Mouse (Mus musculus): ENCODE measurements around the gene Dop1b. TPM values are rescaled to one million over a fixed set of nuclear protein-coding genes. Genes with fewer than 3 reads are reported as not detected.

Dop1b gene
- polyA plus RNA-seq, 1 experiment = 35.5 TPM

GRCm38 (mm10) chr16:93725417-93726144 lies 13.9 kb downstream of the Dop1b start:
- WGBS = 89% methylated on average over 8 of the region's 8 CpGs
- no peak overlapping the region for H3K27ac ChIP-seq (ENCODE audit: insufficient read depth, low read length)
- H3K4me1 ChIP-seq (ENCODE audit: control insufficient read depth, insufficient read depth, insufficient read length) = no peaks in the 10 kb centered on the region
- H3K27me3 ChIP-seq (ENCODE audit: control insufficient read depth, insufficient read depth, low read length) = no peaks in the 10 kb centered on the region
- H3K36me3 ChIP-seq (ENCODE audit: control insufficient read depth, insufficient read depth, low read length) = peaks cover 9% of the 10 kb centered on the region
- no peak for DNase-seq (ENCODE audit: low read depth in 1 of 2, low spot score in 2 of 2)
- TF ChIP-seq CTCF (IDR thresholded peaks at IDR 0.05; ENCODE audit: extremely low read depth, insufficient read depth, insufficient read length, insufficient replicate concordance) (no peak), POLR2A (IDR thresholded peaks at IDR 0.05; ENCODE audit: low read depth, low read length) (no peak)
- no peak overlapping the region for H3K4me3 ChIP-seq (ENCODE audit: extremely low read depth, insufficient read depth, insufficient read length)

DNA sequence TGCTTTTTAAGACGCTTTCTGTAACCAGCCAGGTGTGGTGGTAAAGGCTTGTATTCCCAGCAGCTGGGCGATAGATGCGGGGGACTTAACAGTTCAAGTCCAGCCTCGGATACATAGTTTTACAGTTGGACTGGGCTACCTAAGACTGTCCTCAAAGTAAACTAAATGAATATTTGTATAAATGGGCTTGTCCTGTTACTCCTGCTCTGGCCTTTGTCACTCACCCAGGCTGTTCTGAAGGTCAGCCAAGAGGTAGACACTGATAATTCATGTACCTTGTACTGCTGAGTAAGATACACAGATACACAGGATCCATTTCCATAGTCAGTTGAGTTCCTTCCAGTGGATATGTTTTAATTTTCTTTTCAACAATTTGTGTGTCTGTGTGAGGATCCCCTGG lies 14.5 kb downstream of the Dop1b start:
- DNase-seq (ENCODE audit: low read depth in 1 of 2, low spot score in 2 of 2) = no peak
- H3K36me3 ChIP-seq (ENCODE audit: control insufficient read depth, insufficient read depth, low read length) = peaks cover 9% of the 10 kb centered on the region
- WGBS = 98% methylated on average over 4 of the region's 4 CpGs
- no peak overlapping the region for H3K27ac ChIP-seq (ENCODE audit: insufficient read depth, low read length)
- H3K4me1 ChIP-seq (ENCODE audit: control insufficient read depth, insufficient read depth, insufficient read length) = no peaks in the 10 kb centered on the region
- no peak overlapping the region for H3K4me3 ChIP-seq (ENCODE audit: extremely low read depth, insufficient read depth, insufficient read length)
- TF ChIP-seq CTCF (IDR thresholded peaks at IDR 0.05; ENCODE audit: extremely low read depth, insufficient read depth, insufficient read length, insufficient replicate concordance) (no peak), POLR2A (IDR thresholded peaks at IDR 0.05; ENCODE audit: low read depth, low read length) (no peak)
- H3K27me3 ChIP-seq (ENCODE audit: control insufficient read depth, insufficient read depth, low read length) = no peaks in the 10 kb centered on the region

DNA sequence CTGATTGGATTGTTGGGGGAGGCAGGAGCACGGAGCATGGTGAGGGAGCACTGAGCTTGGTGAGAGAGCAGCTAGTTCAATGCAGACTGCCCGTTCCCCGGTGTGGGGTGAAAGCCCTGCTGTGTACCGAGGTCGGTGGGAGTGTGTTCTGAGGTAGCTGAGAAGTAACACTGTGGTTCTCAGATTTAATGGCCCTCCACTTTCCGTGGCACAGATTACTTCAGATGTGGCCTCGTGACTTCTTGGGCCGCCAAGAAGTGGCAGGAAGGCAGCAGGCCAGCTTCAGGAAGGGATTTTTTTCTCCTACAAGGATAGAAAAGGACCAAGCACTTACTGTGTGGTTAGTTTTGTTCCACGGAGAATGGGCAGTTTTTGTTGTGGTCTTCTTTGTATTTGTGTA lies 17.0 kb downstream of the Dop1b start:
- no peak overlapping the region for H3K4me3 ChIP-seq (ENCODE audit: extremely low read depth, insufficient read depth, insufficient read length)
- H3K27ac ChIP-seq (ENCODE audit: insufficient read depth, low read length) = no peak overlapping the region

GRCm38 (mm10) chr16:93729801-93730721 lies 18.4 kb downstream of the Dop1b start:
- H3K27me3 ChIP-seq (ENCODE audit: control insufficient read depth, insufficient read depth, low read length) = no peaks in the 10 kb centered on the region
- no peaks in the 10 kb centered on the region for H3K4me1 ChIP-seq (ENCODE audit: control insufficient read depth, insufficient read depth, insufficient read length)
- H3K4me3 ChIP-seq (ENCODE audit: extremely low read depth, insufficient read depth, insufficient read length) = no peak overlapping the region
- TF ChIP-seq CTCF (IDR thresholded peaks at IDR 0.05; ENCODE audit: extremely low read depth, insufficient read depth, insufficient read length, insufficient replicate concordance) (no peak), POLR2A (IDR thresholded peaks at IDR 0.05; ENCODE audit: low read depth, low read length) (no peak)
- H3K36me3 ChIP-seq (ENCODE audit: control insufficient read depth, insufficient read depth, low read length) = peaks cover 12% of the 10 kb centered on the region
- no peak overlapping the region for H3K27ac ChIP-seq (ENCODE audit: insufficient read depth, low read length)
- DNase-seq (ENCODE audit: low read depth in 1 of 2, low spot score in 2 of 2) = no peak
- WGBS = 92% methylated on average over 23 of the region's 23 CpGs

More for the DNA sequence above, 17.0 kb downstream of the Dop1b start:
- TF ChIP-seq CTCF (IDR thresholded peaks at IDR 0.05; ENCODE audit: extremely low read depth, insufficient read depth, insufficient read length, insufficient replicate concordance) (no peak), POLR2A (IDR thresholded peaks at IDR 0.05; ENCODE audit: low read depth, low read length) (no peak)
- DNase-seq (ENCODE audit: low read depth in 1 of 2, low spot score in 2 of 2) = no peak
- Histone ChIP-seq H3K4me1 (ENCODE audit: control insufficient read depth, insufficient read depth, insufficient read length) (no peaks in the 10 kb centered on the region), H3K36me3 (ENCODE audit: control insufficient read depth, insufficient read depth, low read length) (peaks cover 9% of the 10 kb centered on the region), H3K27me3 (ENCODE audit: control insufficient read depth, insufficient read depth, low read length) (no peaks in the 10 kb centered on the region)
- 76% methylated on average over 9 of the region's 9 CpGs for WGBS

DNA sequence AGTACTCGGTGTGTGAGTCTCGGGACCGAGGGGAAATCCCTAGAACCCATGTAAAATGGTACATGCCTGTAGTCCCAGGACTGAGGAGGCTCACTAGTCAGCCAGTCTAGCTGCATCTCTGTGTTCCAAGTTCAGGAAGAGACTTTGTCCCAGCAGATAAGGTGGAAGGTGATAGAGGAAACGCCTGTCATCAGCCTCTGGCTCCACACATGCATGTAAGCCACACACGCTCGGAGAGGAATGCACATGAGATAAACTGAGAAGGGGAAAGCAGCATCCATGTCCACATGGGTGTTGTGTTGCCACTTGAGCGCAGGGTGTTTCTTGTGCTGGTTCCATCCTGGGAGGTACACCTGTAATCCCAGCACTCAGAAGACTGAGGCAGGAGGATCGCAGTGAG lies 19.6 kb downstream of the Dop1b start:
- no peak for DNase-seq (ENCODE audit: low read depth in 1 of 2, low spot score in 2 of 2)
- TF ChIP-seq POLR2A (IDR thresholded peaks at IDR 0.05; ENCODE audit: low read depth, low read length) (no peak), CTCF (IDR thresholded peaks at IDR 0.05; ENCODE audit: extremely low read depth, insufficient read depth, insufficient read length, insufficient replicate concordance) (no peak)
- Histone ChIP-seq H3K36me3 (ENCODE audit: control insufficient read depth, insufficient read depth, low read length) (peaks cover 8% of the 10 kb centered on the region; the same call in 1 of the 2 replicates), H3K27ac (ENCODE audit: insufficient read depth, low read length) (no peak overlapping the region), H3K27me3 (ENCODE audit: control insufficient read depth, insufficient read depth, low read length) (no peaks in the 10 kb centered on the region), H3K4me3 (ENCODE audit: extremely low read depth, insufficient read depth, insufficient read length) (no peak overlapping the region), H3K4me1 (ENCODE audit: control insufficient read depth, insufficient read depth, insufficient read length) (no peaks in the 10 kb centered on the region)
- WGBS = 92% methylated on average over 8 of the region's 8 CpGs

GRCm38 (mm10) chr16:93732875-93733569 lies 21.3 kb downstream of the Dop1b start:
- no peak for TF ChIP-seq POLR2A (IDR thresholded peaks at IDR 0.05; ENCODE audit: low read depth, low read length)
- no peak for TF ChIP-seq CTCF (IDR thresholded peaks at IDR 0.05; ENCODE audit: extremely low read depth, insufficient read depth, insufficient read length, insufficient replicate concordance)
- no peak for DNase-seq (ENCODE audit: low read depth in 1 of 2, low spot score in 2 of 2)
- Histone ChIP-seq H3K27me3 (ENCODE audit: control insufficient read depth, insufficient read depth, low read length) (no peaks in the 10 kb centered on the region), H3K4me3 (ENCODE audit: extremely low read depth, insufficient read depth, insufficient read length) (no peak overlapping the region), H3K27ac (ENCODE audit: insufficient read depth, low read length) (no peak overlapping the region), H3K4me1 (ENCODE audit: control insufficient read depth, insufficient read depth, insufficient read length) (no peaks in the 10 kb centered on the region), H3K36me3 (ENCODE audit: control insufficient read depth, insufficient read depth, low read length) (peaks cover 8% of the 10 kb centered on the region; the same call in 1 of the 2 replicates)
- 93% methylated on average over 18 of the region's 18 CpGs for WGBS

Measured in spleen, adult 2 months (tissue).